Mouse (Mus musculus) CH12.LX (cell line): ENCODE data around the gene Arl15.

Experiments
- CHD2 ChIP-seq: IDR thresholded peaks from 2 replicates; pipeline ENCODE4 v1.6.1; 2011; ENCODE audit warnings: low read length, improper control_type of control experiment
- CTCF ChIP-seq, 2 experiments: IDR thresholded peaks in 1 of 2; conservative IDR thresholded peaks in 1 of 2; 2 replicates each; pipeline ENCODE4 v1.5.1; 2011 to 2012; ENCODE audit warnings: low read depth in 2 of 2, low read length in 2 of 2, improper control_type of control experiment in 1 of 2, inconsistent platforms in 1 of 2, mild to moderate bottlenecking in 1 of 2, moderate library complexity in 1 of 2
- EP300 ChIP-seq: IDR thresholded peaks from 2 replicates; pipeline ENCODE4 v1.6.1; 2011; ENCODE audit warnings: low read length, improper control_type of control experiment
- MAZ ChIP-seq: IDR thresholded peaks from 2 replicates; pipeline ENCODE4 v1.6.1; 2012; ENCODE audit warnings: low read depth, mild to moderate bottlenecking, inconsistent platforms, low read length, improper control_type of control experiment, moderate library complexity
- MXI1 ChIP-seq: IDR thresholded peaks from 2 replicates; pipeline ENCODE4 v1.6.1; 2011; ENCODE audit warnings: mild to moderate bottlenecking, low read depth, low read length, improper control_type of control experiment
- NELFE ChIP-seq: IDR thresholded peaks from 2 replicates; pipeline ENCODE4 v1.6.1; 2011; ENCODE audit warnings: low read depth, low read length, improper control_type of control experiment
- POLR2A ChIP-seq: IDR thresholded peaks from 2 replicates; pipeline ENCODE4 v1.6.1; 2011; ENCODE audit warnings: low read depth, mild to moderate bottlenecking, improper control_type of control experiment, low read length
- USF1 ChIP-seq: IDR thresholded peaks from 2 replicates; pipeline ENCODE4 v1.6.1; 2014; ENCODE audit warnings: low read depth, mild to moderate bottlenecking, inconsistent platforms, low read length, improper control_type of control experiment

GRCm38 (mm10) chr13:113871853-113872252 is 77.5 kb downstream of the Arl15 start:
- TF ChIP-seq POLR2A (no peak), CTCF (conservative IDR thresholded peaks at IDR 0.05 in 1 of 2, IDR thresholded peaks at IDR 0.05 in 1 of 2; ENCODE audit: low read depth in 2 of 2, low read length in 2 of 2) (no peak), EP300 (no peak), MXI1 (no peak), USF1 (no peak), CHD2 (no peak), MAZ (no peak), NELFE (no peak)
